Mouse (Mus musculus) gastrocnemius, adult 2 months (tissue): ENCODE measurements around the gene Ecpas. TPM values are rescaled to one million over a fixed set of nuclear protein-coding genes. Genes with fewer than 3 reads are reported as not detected.

Experiments used
- DNase-seq: peaks from one replicate; pipeline ENCODE4 v3.0.0; 2022
- H3K27ac ChIP-seq: fragments of 200-600 bp; 2 replicates; pipeline ENCODE4 v1.8.1; 2022; ENCODE audit warnings: mild to moderate bottlenecking
- H3K4me3 ChIP-seq: fragments of 200-600 bp; 2 replicates; pipeline ENCODE4 v1.8.1; 2022; ENCODE audit warnings: mild to moderate bottlenecking, moderate library complexity
- CTCF ChIP-seq: fragments of 200-600 bp; IDR thresholded peaks from 2 replicates; pipeline ENCODE4 v1.8.1; 2022; ENCODE audit warnings: antibody characterized with exemption, mild to moderate bottlenecking, moderate library complexity
- intact Hi-C: fragments of 180-260 bp; cut with DNase I; formaldehyde crosslinking; loops from one replicate; pipeline ENCODE4 v1.15.1; 2025
- long read RNA-seq, 2 experiments: library from polyadenylated mRNA; stranded (forward); transcript quantifications; one replicate each; pipeline ENCODE4 v2.0.0; 2021
- total RNA-seq, 2 experiments: library from RNA; stranded (reverse); gene quantifications; 2 replicates each; pipeline ENCODE4 v1.2.3; 2021

Gene Ecpas
- 100 to 1,000 TPM; 283 to 349 TPM for total RNA-seq
- long read RNA-seq, experiment 1, full-length matches to known transcripts, result 3 of 343 reads
- long read RNA-seq, experiment 1, partial matches to known transcripts, result 38 of 343 reads
- long read RNA-seq, experiment 1, other reads (novel, unspliced or antisense), result 302 of 343 reads
- long read RNA-seq, experiment 2, full-length matches to known transcripts, result 7 of 320 reads
- long read RNA-seq, experiment 2, partial matches to known transcripts, result 40 of 320 reads
- long read RNA-seq, experiment 2, other reads (novel, unspliced or antisense), result 273 of 320 reads

GRCm38 (mm10) chr4:58912629-58913335 is at the start of gene Ecpas:
Gene Ecpas, minus strand, starts transcription at chr4:58912749.
- peak; percentile 92 for DNase-seq
- intact Hi-C loops, result loop anchor here (5.0 kb wide), 2 partner anchors 35 to 75 kb away; partner anchors contain the start of gene Ptgr1
- no peak for TF ChIP-seq CTCF
- Histone ChIP-seq H3K27ac (peak within 1 kb of the TSS; percentile 99), H3K4me3 (peak within 1 kb of the TSS; percentile 97)

- no peak overlapping the region for H3K4me3 ChIP-seq
- intact Hi-C loops, result no loop called here
- no peak for DNase-seq
- H3K27ac ChIP-seq, result no peak overlapping the region
- no peak for TF ChIP-seq CTCF
Measured at GRCm38 (mm10) chr4:58961719-58962118, 49.2 kb upstream of the Ecpas start.

DNA sequence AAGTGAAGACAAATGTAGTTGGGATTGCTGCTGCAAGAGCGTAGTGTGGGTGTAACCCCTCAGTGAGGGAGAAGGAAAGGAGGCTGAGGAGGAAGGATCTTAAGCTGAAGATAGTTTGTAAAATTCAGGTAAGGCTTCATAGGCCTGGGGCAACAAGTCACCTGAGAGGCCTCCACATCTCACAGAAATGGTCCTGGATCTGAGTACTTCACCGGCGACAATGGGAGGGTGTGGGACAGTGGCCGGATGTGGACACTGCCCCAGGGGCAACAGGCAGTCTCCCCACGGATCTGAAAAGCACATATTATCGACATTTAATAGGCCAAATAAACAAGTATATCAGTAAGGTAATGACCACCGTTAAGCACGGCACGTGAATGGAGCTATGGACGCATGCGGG is 40.1 kb upstream of the Ecpas start:
- TF ChIP-seq CTCF, result no peak
- Histone ChIP-seq H3K4me3 (no peak overlapping the region), H3K27ac (no peak overlapping the region)
- intact Hi-C loops, result no loop called here
- DNase-seq, result no peak

GRCm38 (mm10) chr4:58948391-58948790 is 35.8 kb upstream of the Ecpas start:
- H3K4me3 ChIP-seq, result no peak overlapping the region
- intact Hi-C loops, result no loop called here
- DNase-seq, result no peak
- no peak overlapping the region for H3K27ac ChIP-seq
- TF ChIP-seq CTCF, result no peak

DNA sequence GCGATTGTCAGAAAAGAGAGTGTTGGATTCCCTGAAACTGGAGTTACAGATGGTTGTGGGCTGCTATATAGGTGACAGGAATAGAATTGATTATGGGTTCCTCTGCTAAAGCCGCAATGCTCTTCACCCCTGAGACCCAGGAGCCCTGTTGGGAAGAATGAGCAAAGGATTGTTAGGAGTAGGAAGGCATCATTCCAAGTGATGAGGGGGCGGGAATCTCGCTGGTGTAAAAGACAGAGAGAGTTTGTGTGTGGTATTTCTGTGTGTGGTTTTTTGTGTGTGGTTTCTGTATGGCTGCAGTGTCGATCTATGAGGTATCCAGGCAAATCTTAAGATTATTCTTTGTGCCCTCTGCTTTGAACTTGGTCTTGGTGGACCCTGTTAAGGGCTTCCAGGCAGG is 32.1 kb upstream of the Ecpas start:
- intact Hi-C loops, result no loop called here
- no peak overlapping the region for H3K27ac ChIP-seq
- TF ChIP-seq CTCF, result no peak
- H3K4me3 ChIP-seq, result no peak overlapping the region
- DNase-seq, result no peak

DNA sequence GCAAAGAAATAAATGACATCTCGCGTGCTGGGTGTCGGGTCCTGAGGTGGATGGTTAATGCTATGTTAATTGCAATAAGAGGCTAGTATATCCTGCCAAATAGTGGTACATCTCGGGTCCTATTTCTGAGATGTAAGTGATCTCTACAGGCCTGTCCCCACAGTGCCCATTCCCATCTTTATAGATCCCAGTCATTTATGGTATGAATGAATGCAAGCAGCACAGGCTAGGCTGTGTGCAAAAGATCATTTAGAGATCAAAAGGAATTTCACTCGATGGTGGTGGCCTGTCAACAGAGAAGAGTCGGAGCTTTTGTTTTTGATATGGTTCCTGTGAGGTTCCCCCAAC is 31.6 kb upstream of the Ecpas start:
- no peak for DNase-seq
- no peak for TF ChIP-seq CTCF
- intact Hi-C loops, result no loop called here
- peak overlapping the region; percentile 87 for H3K4me3 ChIP-seq
- H3K27ac ChIP-seq, result no peak overlapping the region

DNA sequence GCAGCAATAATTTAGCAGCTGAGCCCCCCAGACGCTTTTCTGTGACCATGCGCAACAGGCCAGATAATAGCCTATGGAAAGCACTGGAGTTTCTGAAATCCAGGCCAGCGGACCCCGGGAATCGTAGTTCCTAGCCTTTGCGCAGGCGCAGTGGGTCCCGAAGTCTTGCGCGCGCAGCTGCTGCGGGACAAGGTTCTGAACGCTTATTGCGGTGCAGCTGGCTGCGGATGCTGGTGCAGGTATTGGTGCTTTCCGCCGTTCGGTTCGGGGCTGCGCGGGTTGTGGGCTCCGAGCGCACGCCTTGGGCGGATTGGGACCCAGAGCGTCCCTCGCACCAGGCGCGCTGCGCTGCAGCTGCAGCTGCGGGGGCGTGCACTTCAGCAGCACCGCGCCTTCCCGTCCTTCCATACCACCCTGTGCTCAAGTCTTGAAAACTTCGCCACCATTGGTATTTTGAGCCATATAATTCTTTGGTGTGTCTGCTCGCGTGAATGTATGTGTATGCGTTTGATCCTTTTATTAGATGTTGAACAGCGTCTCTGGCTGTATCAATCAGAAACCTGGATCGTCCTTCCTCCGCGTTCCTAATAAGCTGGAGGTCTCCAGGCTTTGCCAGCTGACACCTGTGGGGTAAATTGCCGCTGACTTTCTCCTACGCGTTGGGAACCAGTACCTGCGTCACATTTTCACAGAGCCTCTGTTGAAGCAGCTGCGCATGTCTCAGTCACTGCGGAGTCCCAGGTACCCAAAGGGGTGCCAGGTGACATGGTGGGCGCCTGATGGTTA is 31.1 kb upstream of the Ecpas start, which contains the start of gene Zkscan16:
TSS of gene Zkscan16 (plus strand) at position 209 of the 786 bp plus-strand sequence.
- intact Hi-C loops, result no loop called here

DNA sequence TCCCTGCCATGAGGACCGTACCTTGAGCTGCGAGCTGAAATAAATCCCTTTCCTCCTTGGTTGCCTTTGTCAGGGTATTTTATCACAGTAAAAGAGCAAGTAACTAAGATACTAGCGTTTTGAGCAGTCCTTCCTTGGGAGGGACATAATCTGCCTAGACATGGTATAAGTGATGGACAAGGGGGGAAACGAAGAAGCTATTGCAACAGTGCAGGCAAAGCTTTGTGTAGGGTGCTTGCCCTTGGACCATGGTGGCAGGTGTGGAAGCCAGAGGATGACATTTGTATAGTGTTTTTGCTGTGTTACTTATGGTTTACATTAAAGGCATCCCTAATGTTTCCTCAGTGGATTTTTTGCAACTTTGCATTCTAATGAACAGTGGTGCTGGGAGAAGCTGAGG is 30.4 kb upstream of the Ecpas start:
- Histone ChIP-seq H3K27ac (no peak overlapping the region), H3K4me3 (peak overlapping the region; percentile 87)
- intact Hi-C loops, result no loop called here
- no peak for TF ChIP-seq CTCF
- no peak for DNase-seq

More for the DNA sequence above, 31.1 kb upstream of the Ecpas start, which contains the start of gene Zkscan16:
- H3K4me3 ChIP-seq, result peak within 1 kb of the TSS; percentile 87
- no peak for TF ChIP-seq CTCF
- H3K27ac ChIP-seq, result no peak within 1 kb of the TSS
- peak; percentile 83 for DNase-seq

DNA sequence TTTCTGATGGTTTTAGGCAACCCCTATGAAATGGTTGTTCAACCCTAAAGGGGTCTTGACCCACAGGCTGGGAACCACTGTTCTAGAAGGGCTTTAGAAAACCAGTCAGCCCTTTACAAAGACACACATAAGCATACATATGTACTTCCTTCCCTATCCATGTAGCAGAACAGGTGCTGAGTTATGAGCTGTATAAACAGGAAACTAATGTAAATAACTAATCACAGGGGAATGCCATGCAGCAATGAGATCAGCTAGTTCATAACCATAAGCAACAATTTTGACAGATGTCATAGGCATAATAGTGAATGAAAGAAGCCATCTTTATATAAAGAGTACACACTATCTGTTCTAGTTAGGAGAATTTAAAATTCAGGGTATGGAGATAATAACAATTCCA is 29.1 kb upstream of the Ecpas start:
- no peak overlapping the region for H3K27ac ChIP-seq
- intact Hi-C loops, result no loop called here

GRCm38 (mm10) chr4:58935846-58936245 is 23.3 kb upstream of the Ecpas start:
- intact Hi-C loops, result no loop called here
- TF ChIP-seq CTCF, result no peak
- H3K4me3 ChIP-seq, result no peak overlapping the region
- no peak overlapping the region for H3K27ac ChIP-seq
- no peak for DNase-seq

More for the DNA sequence above, 29.1 kb upstream of the Ecpas start:
- TF ChIP-seq CTCF, result no peak
- DNase-seq, result no peak
- H3K4me3 ChIP-seq, result no peak overlapping the region

DNA sequence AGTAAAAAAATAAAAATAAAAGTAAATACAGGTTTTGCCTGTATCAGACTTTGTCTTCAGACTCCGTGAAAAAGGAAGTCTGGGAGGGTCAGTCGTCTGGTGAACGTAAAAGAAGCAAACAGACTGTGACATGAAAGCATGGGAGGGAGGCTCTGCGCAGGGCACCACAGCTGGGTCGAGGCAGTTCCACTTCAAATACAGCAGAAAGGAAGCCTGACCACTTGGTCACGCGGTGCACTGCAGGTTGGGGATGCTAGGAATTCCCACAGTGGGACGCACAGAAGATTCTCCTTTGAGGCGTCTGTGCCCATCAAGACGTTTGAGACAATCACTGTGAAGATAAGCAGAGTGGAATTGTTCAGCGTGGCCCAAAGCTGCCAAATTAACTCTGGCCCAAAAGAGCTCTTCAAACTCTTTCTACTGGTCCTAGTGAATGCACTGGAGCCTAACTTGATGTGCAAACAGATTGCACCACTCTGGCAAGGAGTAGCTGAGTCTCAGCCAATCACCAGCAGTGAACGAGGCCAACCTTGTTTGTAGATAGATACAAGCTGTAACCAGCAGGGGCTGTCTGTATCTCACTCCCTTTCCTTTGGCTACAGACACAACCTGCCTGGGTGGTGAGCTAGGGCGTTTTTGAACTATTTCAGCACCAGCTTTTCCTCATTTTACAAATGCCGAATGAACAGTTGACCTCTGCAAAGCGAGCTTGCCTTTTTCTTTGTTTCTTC is 22.4 kb upstream of the Ecpas start:
- TF ChIP-seq CTCF, result peak; percentile 57
- DNase-seq, result peak; percentile 81
- peak overlapping the region; percentile 52 for H3K27ac ChIP-seq
- no peak overlapping the region for H3K4me3 ChIP-seq
- intact Hi-C loops, result no loop called here

GRCm38 (mm10) chr4:58934308-58934707 is 21.8 kb upstream of the Ecpas start:
- intact Hi-C loops, result no loop called here
- no peak for DNase-seq
- no peak for TF ChIP-seq CTCF
- Histone ChIP-seq H3K27ac (no peak overlapping the region), H3K4me3 (no peak overlapping the region)

- intact Hi-C loops, result no loop called here
- H3K27ac ChIP-seq, result no peak overlapping the region
- TF ChIP-seq CTCF, result no peak
- H3K4me3 ChIP-seq, result no peak overlapping the region
- DNase-seq, result no peak
Measured at GRCm38 (mm10) chr4:58932541-58932940, 20.0 kb upstream of the Ecpas start.
